Mouse (Mus musculus) C2C12 (cell line): ENCODE measurements around the gene Wfdc12.
A peak's percentile ranks its signal among the peaks of the same experiment; 100 is the strongest.

Experiments
- CEBPB ChIP-seq: IDR thresholded peaks from one replicate; pipeline ENCODE4 v1.6.1; 2011; ENCODE audit warnings: low read depth, mild to moderate bottlenecking, control low read depth, moderate library complexity
- CTCF ChIP-seq: IDR thresholded peaks from one replicate; pipeline ENCODE4 v1.5.1; 2011; ENCODE audit not compliant: control insufficient read depth, insufficient read depth, insufficient read length
- FOSL1 ChIP-seq: IDR thresholded peaks from one replicate; pipeline ENCODE4 v1.8.0; 2011; ENCODE audit warnings: mild to moderate bottlenecking, low read length; ENCODE audit not compliant: poor library complexity, insufficient read depth, severe bottlenecking
- MAX ChIP-seq: IDR thresholded peaks from one replicate; pipeline ENCODE4 v1.6.1; 2011; ENCODE audit warnings: mild to moderate bottlenecking, control low read depth
- MYOD1 ChIP-seq: IDR thresholded peaks from one replicate; pipeline ENCODE4 v1.6.1; 2011; ENCODE audit warnings: low read depth; ENCODE audit not compliant: control insufficient read depth, insufficient read length
- USF1 ChIP-seq: IDR thresholded peaks from one replicate; pipeline ENCODE4 v1.6.1; 2011; ENCODE audit warnings: low read depth, mild to moderate bottlenecking, control low read depth, moderate library complexity

- TF ChIP-seq MYOD1 (no peak), CTCF (peak; percentile 19), MAX (no peak), USF1 (no peak), CEBPB (no peak), FOSL1 (no peak)
Observed at GRCm38 (mm10) chr2:164188722-164189121, 1.7 kb downstream of the Wfdc12 start.
